Mouse (Mus musculus): ENCODE data around the gene Rbfox2.

The Rbfox2 gene

DNA sequence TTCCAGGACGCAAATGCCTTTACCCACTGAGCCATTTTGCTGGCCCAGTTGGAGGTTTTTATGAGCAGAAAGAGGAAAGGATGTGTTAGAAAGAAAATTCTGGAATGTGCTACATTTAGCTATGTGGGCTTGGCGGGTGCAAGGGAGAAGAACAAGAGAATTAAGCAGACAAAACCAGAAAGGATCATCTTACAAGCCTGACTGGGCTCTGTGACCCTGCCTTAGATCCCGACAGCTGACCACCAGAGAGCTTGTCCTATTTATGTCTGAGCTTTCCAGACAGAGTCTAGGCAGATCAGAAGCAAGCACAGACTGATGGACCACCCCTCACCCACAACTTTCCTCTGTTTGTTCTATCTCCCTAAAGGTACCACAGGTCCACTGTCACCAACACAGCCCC lies 275.5 kb downstream of the Rbfox2 start:
- no peak for DNase-seq (ENCODE audit: low spot score in 2 of 2)

- no peak for DNase-seq (ENCODE audit: low spot score in 2 of 2)
These were observed 277.3 kb downstream of the Rbfox2 start for GRCm38 (mm10) chr15:77029331-77029991.
